Mouse (Mus musculus): ENCODE results near the gene Plxna3.

Plxna3 gene

GRCm38 (mm10) chrX:74368209-74368909, 39.5 kb downstream of the Plxna3 start:
- peak; percentile 82 for DNase-seq

- peak; percentile 93 for DNase-seq
Measured at GRCm38 (mm10) chrX:74372888-74373549, 44.2 kb downstream of the Plxna3 start, which contains the start of the genes Ubl4a and Slc10a3. Ubl4a (minus strand) TSS chrX:74373218. Slc10a3 (minus strand) TSS chrX:74373349.

GRCm38 (mm10) chrX:74384451-74384850, 55.6 kb downstream of the Plxna3 start:
- no peak for DNase-seq

GRCm38 (mm10) chrX:74388153-74388552, 59.3 kb downstream of the Plxna3 start:
- DNase-seq = no peak

- peak; percentile 91 for DNase-seq
Measured at GRCm38 (mm10) chrX:74392535-74393443, 63.9 kb downstream of the Plxna3 start, which contains the start of the genes Fam3a and Ikbkg. Fam3a (minus strand) TSS chrX:74393272. Ikbkg (plus strand) TSS chrX:74393290.
